Mouse (Mus musculus) heart, embryonic 10.5 days (tissue): ENCODE results near the gene Rere. TPM values are rescaled to one million over a fixed set of nuclear protein-coding genes. Genes with fewer than 3 reads are reported as not detected.
"Not testable (repeated sequence)": the region's sequence is repeated elsewhere in the genome, so short reads cannot be mapped to it uniquely, and the experiment has no call there.

Experiments used
- DNase-seq: peaks from one replicate; pipeline ENCODE4 v3.0.0-alpha.2; 2017; ENCODE audit warnings: low spot score
- H3K27ac ChIP-seq: fragments of 300-500 bp; sonication (generic); 2 replicates; pipeline ENCODE4 v1.5.1; 2016; ENCODE audit warnings: mild to moderate bottlenecking
- H3K27me3 ChIP-seq: fragments of 300-500 bp; sonication (generic); 2 replicates; pipeline ENCODE4 v1.6.1; 2016; ENCODE audit warnings: mild to moderate bottlenecking; ENCODE audit not compliant: poor library complexity, insufficient read depth, severe bottlenecking
- H3K36me3 ChIP-seq: fragments of 300-500 bp; sonication (generic); 2 replicates; pipeline ENCODE4 v1.6.1; 2016; ENCODE audit warnings: mild to moderate bottlenecking, moderate library complexity
- H3K4me1 ChIP-seq: fragments of 300-500 bp; sonication (generic); 2 replicates; pipeline ENCODE4 v1.6.1; 2016; ENCODE audit warnings: mild to moderate bottlenecking
- H3K4me3 ChIP-seq: fragments of 300-500 bp; sonication (generic); 2 replicates; pipeline ENCODE4 v1.5.1; 2016; ENCODE audit warnings: mild to moderate bottlenecking, moderate library complexity
- H3K9me3 ChIP-seq: fragments of 300-500 bp; sonication (generic); 2 replicates; pipeline ENCODE4 v1.6.1; 2016; ENCODE audit warnings: mild to moderate bottlenecking, moderate library complexity
- WGBS: fragments of 180-500 bp; shearing (Covaris S2); methylation state at CpG from one replicate; pipeline ENCODE4 v1.1.7; 2016; 5-methylcytosine and 5-hydroxymethylcytosine counted together
- polyA plus RNA-seq: library from polyadenylated mRNA; unstranded; fragments of >200 nt; fragmentation: Nextera tagmentation; extraction: Ambion mirVana; gene quantifications from 2 replicates; pipeline ENCODE4 v1.2.1, GENCODE M21; 2016

Gene Rere
- polyA plus RNA-seq, 1 experiment from 2014 or later: 31.6 TPM

- Histone ChIP-seq H3K4me1 (peaks cover 21% of the 10 kb centered on the region), H3K4me3 (no peak overlapping the region), H3K27ac (peak overlapping the region; percentile 99; the same call in 1 of the 2 replicates), H3K36me3 (no peaks in the 10 kb centered on the region), H3K9me3 (no peaks in the 10 kb centered on the region), H3K27me3 (no peaks in the 10 kb centered on the region)
- DNase-seq: no peak
- 81% methylated on average over 2 of the region's 2 CpGs for WGBS
Measured at GRCm38 (mm10) chr4:150280002-150280401, 1.4 kb upstream of the Rere start.

GRCm38 (mm10) chr4:150280459-150280858 lies 987 bp upstream of the Rere start:
- Histone ChIP-seq H3K27me3 (no peaks in the 10 kb centered on the region), H3K4me1 (peaks cover 21% of the 10 kb centered on the region), H3K4me3 (peak overlapping the region; percentile 99; the same call in 1 of the 2 replicates), H3K9me3 (no peaks in the 10 kb centered on the region), H3K36me3 (no peaks in the 10 kb centered on the region), H3K27ac (peak overlapping the region; percentile 99)
- WGBS: 48% methylated on average over 4 of the region's 4 CpGs
- DNase-seq: no peak

GRCm38 (mm10) chr4:150281891-150282630 lies 615 bp downstream of the Rere start:
- H3K4me1 ChIP-seq: peaks cover 21% of the 10 kb centered on the region
- peak; percentile 84 for DNase-seq
- H3K4me3 ChIP-seq: peak overlapping the region; percentile 99
- peak overlapping the region; percentile 99 for H3K27ac ChIP-seq
- no peaks in the 10 kb centered on the region for H3K36me3 ChIP-seq
- WGBS: under 1% methylated on average over 50 of the region's 50 CpGs
- H3K27me3 ChIP-seq: no peaks in the 10 kb centered on the region
- no peaks in the 10 kb centered on the region for H3K9me3 ChIP-seq

DNA sequence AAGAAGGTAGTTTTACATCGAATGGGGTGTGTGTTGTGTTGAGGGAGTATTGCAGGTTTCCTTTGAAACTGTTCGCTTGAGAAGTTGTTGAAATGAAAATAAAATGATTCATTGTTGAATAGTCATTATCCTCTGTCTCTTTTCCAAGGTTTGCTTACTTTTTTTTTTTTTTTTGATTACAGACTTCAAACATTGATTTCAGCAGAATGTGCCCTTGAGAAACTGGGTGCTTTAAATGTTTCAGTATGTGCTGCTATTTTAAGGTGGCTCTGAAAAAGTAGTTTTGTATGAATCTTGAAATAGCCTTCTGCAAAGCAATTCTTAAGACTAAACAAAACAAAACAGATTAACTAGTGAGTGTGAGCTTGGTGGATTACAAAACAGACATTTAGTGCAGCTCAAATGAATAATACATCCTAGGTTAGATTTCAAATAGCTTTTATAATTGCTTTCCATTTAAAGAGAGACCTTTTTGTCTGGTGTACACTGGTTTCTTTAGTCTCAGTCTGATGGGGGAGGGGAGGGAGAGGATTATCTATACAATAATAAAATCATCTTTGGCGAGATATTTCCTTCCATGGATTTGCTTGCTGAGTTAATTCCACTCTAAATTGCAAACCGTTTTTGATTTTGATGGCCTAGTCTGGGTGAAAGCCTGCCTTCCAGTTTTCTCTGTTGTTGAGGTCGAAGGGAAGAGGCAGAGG lies 1.3 kb downstream of the Rere start:
- H3K4me3 ChIP-seq: peak overlapping the region; percentile 99
- DNase-seq: no peak
- peak overlapping the region; percentile 99 for H3K27ac ChIP-seq
- WGBS: 18% methylated on average over 5 of the region's 5 CpGs
- no peaks in the 10 kb centered on the region for H3K9me3 ChIP-seq
- peaks cover 21% of the 10 kb centered on the region for H3K4me1 ChIP-seq
- H3K27me3 ChIP-seq: no peaks in the 10 kb centered on the region
- no peaks in the 10 kb centered on the region for H3K36me3 ChIP-seq

DNA sequence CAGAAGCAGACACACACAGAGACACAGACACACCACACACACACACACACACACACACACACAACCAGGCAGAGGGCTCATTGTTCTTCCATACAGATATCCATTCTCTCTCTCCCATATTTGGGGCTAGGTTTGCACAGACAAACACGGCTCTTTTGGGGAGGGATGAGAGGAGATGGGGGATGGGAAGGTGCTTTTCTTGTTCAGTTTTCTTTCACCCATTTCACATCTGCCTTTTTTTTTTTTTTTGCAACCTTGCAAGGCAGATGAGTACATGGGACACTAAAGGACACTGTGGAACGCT lies 1.8 kb downstream of the Rere start:
- H3K27me3 ChIP-seq: no peaks in the 10 kb centered on the region
- 26% methylated on average over 2 of the region's 2 CpGs for WGBS
- H3K4me1 ChIP-seq: peaks cover 22% of the 10 kb centered on the region
- peak overlapping the region; percentile 59 for H3K27ac ChIP-seq
- H3K36me3 ChIP-seq: no peaks in the 10 kb centered on the region
- no peak for DNase-seq
- no peaks in the 10 kb centered on the region for H3K9me3 ChIP-seq
- peak overlapping the region; percentile 99 for H3K4me3 ChIP-seq

DNA sequence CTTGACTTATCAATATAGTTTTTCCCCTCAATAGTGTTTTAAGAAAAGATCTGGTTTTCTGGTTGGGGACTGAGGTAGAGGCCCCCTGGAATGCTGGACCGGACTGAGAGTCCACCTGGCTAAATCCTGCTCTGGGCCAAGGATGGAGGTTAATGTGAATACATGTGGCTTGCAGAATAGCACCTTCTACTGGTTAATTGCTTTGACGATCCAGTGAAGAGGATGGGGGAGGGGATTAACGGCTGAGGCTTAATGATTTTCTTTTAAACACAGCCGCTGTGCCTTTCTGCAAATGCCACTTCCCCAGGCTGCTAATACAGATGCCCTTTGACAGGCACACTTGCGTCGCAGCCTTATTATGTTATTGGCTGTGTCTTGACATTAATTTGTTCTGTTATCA lies 2.5 kb downstream of the Rere start:
- Histone ChIP-seq H3K4me3 (peak overlapping the region; percentile 99), H3K27me3 (no peaks in the 10 kb centered on the region), H3K27ac (peak overlapping the region; percentile 59; the same call in 1 of the 2 replicates), H3K4me1 (peaks cover 30% of the 10 kb centered on the region), H3K36me3 (no peaks in the 10 kb centered on the region), H3K9me3 (no peaks in the 10 kb centered on the region)
- DNase-seq: no peak
- WGBS: 26% methylated on average over 6 of the region's 6 CpGs

DNA sequence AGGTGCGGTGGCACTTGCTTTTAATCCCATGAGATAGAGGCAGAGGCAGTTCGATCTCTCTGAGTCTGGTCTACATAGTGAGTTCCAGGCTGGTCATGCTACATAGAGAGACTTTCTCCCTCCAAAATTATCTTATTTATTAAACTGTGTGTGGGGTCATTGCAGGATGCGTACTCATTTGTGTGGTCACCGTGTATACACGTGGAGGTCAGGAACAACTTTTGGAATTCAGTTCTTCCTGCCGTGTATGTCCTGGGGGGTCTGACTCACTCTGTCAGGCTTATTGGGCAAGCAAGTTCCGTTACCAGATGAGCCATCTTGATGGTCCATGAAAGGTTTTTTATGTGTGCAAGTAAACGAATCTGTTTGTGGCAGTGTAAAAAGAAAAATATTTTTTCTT lies 5.5 kb downstream of the Rere start:
- Histone ChIP-seq H3K27ac (no peak overlapping the region), H3K4me3 (no peak overlapping the region)
- 89% methylated on average over 8 of the region's 8 CpGs for WGBS

DNA sequence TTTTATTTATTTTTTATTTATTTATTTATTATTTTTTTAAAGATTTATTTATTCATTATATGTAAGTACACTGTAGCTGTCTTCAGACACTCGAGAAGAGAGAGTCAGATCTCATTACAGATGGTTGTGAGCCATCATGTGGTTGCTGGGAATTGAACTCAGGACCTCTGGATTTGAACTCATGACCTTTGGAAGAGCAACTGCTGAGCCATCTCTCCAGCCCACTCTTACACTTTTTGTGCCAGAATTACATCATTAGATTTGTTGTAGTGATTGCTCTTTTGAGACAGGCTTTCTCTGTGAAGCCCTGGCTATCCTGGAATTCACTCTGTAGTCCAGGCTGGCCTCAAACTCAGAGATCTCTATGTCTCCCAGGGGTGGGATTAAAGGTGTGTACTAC lies 6.0 kb downstream of the Rere start:
- not testable (repeated sequence) for H3K9me3 ChIP-seq, DNase-seq, H3K27ac ChIP-seq, H3K27me3 ChIP-seq, H3K4me3 ChIP-seq
- H3K36me3 ChIP-seq: peaks cover 17% of the 10 kb centered on the region
- WGBS: 74% methylated on average over 1 of the region's 1 CpGs
- peaks cover 31% of the 10 kb centered on the region for H3K4me1 ChIP-seq

More for the DNA sequence above, 5.5 kb downstream of the Rere start:
- Histone ChIP-seq H3K27me3 (no peaks in the 10 kb centered on the region), H3K4me1 (peaks cover 31% of the 10 kb centered on the region), H3K36me3 (peaks cover 16% of the 10 kb centered on the region), H3K9me3 (no peaks in the 10 kb centered on the region)
- no peak for DNase-seq

DNA sequence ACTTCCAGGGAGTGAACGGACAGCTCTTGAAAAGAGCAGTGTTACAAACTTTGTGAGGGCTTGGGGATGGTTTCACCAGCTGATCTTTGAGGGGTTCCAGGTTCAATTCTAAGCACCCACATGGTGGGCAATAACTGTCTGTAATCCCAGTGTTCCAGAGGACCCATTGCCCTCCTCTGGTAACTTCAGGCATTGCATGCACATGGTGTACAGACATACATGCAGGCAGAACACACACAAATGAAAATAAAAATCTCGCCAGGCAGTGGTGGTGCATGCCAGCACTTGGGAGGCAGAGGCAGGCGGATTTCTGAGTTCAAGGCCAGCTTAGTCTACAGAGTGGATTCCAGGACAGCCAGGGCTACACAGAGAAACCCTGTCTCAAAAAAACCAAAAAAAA lies 10.5 kb downstream of the Rere start:
- H3K27ac ChIP-seq: no peak overlapping the region
- H3K4me3 ChIP-seq: no peak overlapping the region
- H3K4me1 ChIP-seq: peaks cover 15% of the 10 kb centered on the region
- peak; percentile 70 for DNase-seq
- no peaks in the 10 kb centered on the region for H3K27me3 ChIP-seq
- WGBS: 94% methylated on average over 3 of the region's 3 CpGs
- H3K9me3 ChIP-seq: no peaks in the 10 kb centered on the region
- peaks cover 21% of the 10 kb centered on the region for H3K36me3 ChIP-seq

- 86% methylated on average over 7 of the region's 7 CpGs for WGBS
- DNase-seq: no peak
- no peak overlapping the region for H3K4me3 ChIP-seq
- no peaks in the 10 kb centered on the region for H3K4me1 ChIP-seq
- H3K27ac ChIP-seq: no peak overlapping the region
- peaks cover 21% of the 10 kb centered on the region for H3K36me3 ChIP-seq
- H3K9me3 ChIP-seq: no peaks in the 10 kb centered on the region
- H3K27me3 ChIP-seq: no peaks in the 10 kb centered on the region
Measured at GRCm38 (mm10) chr4:150294870-150295269, 13.4 kb downstream of the Rere start.

GRCm38 (mm10) chr4:150295966-150296365 lies 14.5 kb downstream of the Rere start:
- Histone ChIP-seq H3K27ac (no peak overlapping the region), H3K36me3 (peaks cover 15% of the 10 kb centered on the region), H3K9me3 (no peaks in the 10 kb centered on the region), H3K4me3 (no peak overlapping the region), H3K27me3 (no peaks in the 10 kb centered on the region), H3K4me1 (no peaks in the 10 kb centered on the region; the same call in 1 of the 2 replicates)
- 93% methylated on average over 7 of the region's 7 CpGs for WGBS
- no peak for DNase-seq

DNA sequence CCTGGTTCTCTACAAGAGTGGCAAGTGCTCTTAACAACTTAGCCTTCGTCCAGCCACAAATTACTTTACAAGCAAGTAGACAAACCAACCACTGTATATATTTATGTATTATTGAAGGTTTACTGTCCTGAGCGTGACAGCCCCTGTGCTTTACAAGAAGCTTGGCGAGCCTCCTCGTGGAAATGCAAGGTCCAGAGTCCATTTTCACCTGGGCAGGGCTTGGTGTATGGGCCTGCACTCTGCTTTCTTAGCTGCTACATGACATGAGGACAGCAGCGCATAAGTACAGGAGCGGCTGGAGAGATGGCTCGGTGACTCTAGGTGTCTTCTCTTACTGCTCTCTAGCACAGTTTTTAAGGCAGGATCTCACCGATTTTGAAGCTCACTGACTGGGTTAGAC lies 21.3 kb downstream of the Rere start:
- Histone ChIP-seq H3K4me3 (no peak overlapping the region), H3K27me3 (no peaks in the 10 kb centered on the region), H3K9me3 (no peaks in the 10 kb centered on the region), H3K36me3 (no peaks in the 10 kb centered on the region), H3K27ac (no peak overlapping the region), H3K4me1 (peaks cover 29% of the 10 kb centered on the region)
- WGBS: 89% methylated on average over 8 of the region's 8 CpGs
- no peak for DNase-seq

DNA sequence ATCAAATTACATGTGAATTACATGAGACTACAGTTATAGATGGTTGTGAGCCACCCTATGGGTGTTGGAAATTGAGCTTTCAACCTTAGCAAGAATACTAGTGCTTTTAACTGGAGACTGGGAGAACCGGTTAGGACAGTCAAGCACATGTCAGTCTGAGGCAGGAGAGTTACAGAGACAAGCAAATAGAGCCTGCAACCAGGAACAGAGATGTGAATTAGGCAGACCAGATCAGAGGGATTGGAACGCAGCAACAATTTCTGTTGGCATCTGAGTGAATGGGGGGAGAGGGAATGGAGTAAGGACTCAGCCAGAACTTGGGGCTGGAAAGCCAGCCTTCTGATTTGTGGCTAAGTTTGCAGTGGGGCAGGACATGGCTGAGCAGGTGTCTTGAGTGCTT lies 25.3 kb downstream of the Rere start:
- WGBS: 55% methylated on average over 2 of the region's 2 CpGs
- Histone ChIP-seq H3K36me3 (no peaks in the 10 kb centered on the region), H3K4me3 (no peak overlapping the region), H3K27ac (no peak overlapping the region), H3K27me3 (no peaks in the 10 kb centered on the region), H3K4me1 (peaks cover 52% of the 10 kb centered on the region), H3K9me3 (no peaks in the 10 kb centered on the region)
- no peak for DNase-seq
